8 mouse cellular contexts compared by ENCODE assay signal in genomic region chr7:143599428-143600230, GRCm38 (mm10). TPM values are rescaled to one million over a fixed set of nuclear protein-coding genes. Genes with fewer than 3 reads are reported as not detected.
DNase-seq lines count a peak whose midpoint lies in the region; ATAC-seq and TF ChIP-seq lines count a peak whose summit lies in the region.

Gene Cars (minus strand): TSS chr7:143600090.

- H3K4me1 ChIP-seq in MEL (ENCODE audit: control insufficient read depth in 1 of 2, insufficient read depth in 2 of 2, low read length in 2 of 2) = peaks cover 0 to 11% of the 10 kb centered on the region in 2 experiments; a peak in 3 of 4 replicates
- H3K4me1 ChIP-seq in cerebellum, adult 2 months (ENCODE audit: control insufficient read depth, insufficient read depth, low read length) = peaks cover 12% of the 10 kb centered on the region
- peaks cover 6% of the 10 kb centered on the region; the same call in 1 of the 2 replicates for H3K4me1 ChIP-seq in forebrain, postnatal 0 days (ENCODE audit: insufficient read depth)
- peaks cover 18% of the 10 kb centered on the region for H3K4me1 ChIP-seq in lung, embryonic 15.5 days

- H3K4me3 ChIP-seq in MEL (ENCODE audit: control insufficient read depth in 1 of 2, insufficient read depth in 1 of 2, low read depth in 2 of 2, low read length in 2 of 2) = peak within 1 kb of the TSS; percentile 74 to 82
- H3K4me3 ChIP-seq in cerebellum, adult 2 months (replicated peaks; ENCODE audit: insufficient read depth, low read depth, low read length) = peak within 1 kb of the TSS; percentile 95
- peak within 1 kb of the TSS; percentile 94 for H3K4me3 ChIP-seq in forebrain, postnatal 0 days (ENCODE audit: low read depth, low read length)
- peak within 1 kb of the TSS; percentile 74 for H3K4me3 ChIP-seq in lung, embryonic 15.5 days

- no peak for TF ChIP-seq RAD21 in MEL (IDR thresholded peaks at IDR 0.05; ENCODE audit: low read depth, low read length)

- DNase-seq in MEL (ENCODE audit: low read depth, low spot score) = peak; percentile 99
- DNase-seq in cerebellum, adult 2 months = peak; percentile 92
- DNase-seq in forebrain, postnatal 0 days = peak; percentile 95
- peak; percentile 94 for DNase-seq in heart, postnatal 4 days
- DNase-seq in layer of hippocampus, adult 8-10 months (ENCODE audit: low spot score in 2 of 2) = peak; percentile 89 to 90
- peak; percentile 92 for DNase-seq in ovary, adult 18-20 months (ENCODE audit: low spot score)
- DNase-seq in thymus, postnatal 0 days (ENCODE audit: low spot score) = peak; percentile 99

- no peaks in the 10 kb centered on the region for H3K27me3 ChIP-seq in MEL (ENCODE audit: control insufficient read depth in 1 of 2, insufficient read depth in 2 of 2, low read length in 2 of 2)
- H3K27me3 ChIP-seq in cerebellum, adult 2 months (ENCODE audit: control insufficient read depth, insufficient read depth, low read length) = no peaks in the 10 kb centered on the region
- no peaks in the 10 kb centered on the region for H3K27me3 ChIP-seq in forebrain, postnatal 0 days (ENCODE audit: insufficient read depth, low read length)
- H3K27me3 ChIP-seq in lung, embryonic 15.5 days = no peaks in the 10 kb centered on the region

- under 1% methylated on average over 35 of the region's 35 CpGs for WGBS in cerebellum, adult 2 months
- 2% methylated on average over 35 of the region's 35 CpGs for WGBS in forebrain, postnatal 0 days
- WGBS in lung, embryonic 15.5 days = 2% methylated on average over 35 of the region's 35 CpGs

- H3K79me2 ChIP-seq in MEL (ENCODE audit: control insufficient read depth, insufficient read depth, low read length, poor library complexity) = peaks cover 37% of the 10 kb centered on the region

- H3K4me2 ChIP-seq in forebrain, postnatal 0 days (ENCODE audit: low read depth) = peak within 1 kb of the TSS; percentile 78
- H3K4me2 ChIP-seq in lung, embryonic 15.5 days = peak within 1 kb of the TSS; percentile 75

- no peak for TF ChIP-seq CTCF in MEL (IDR thresholded peaks at IDR 0.05 in 2 of 3, conservative IDR thresholded peaks at IDR 0.05 in 1 of 3; ENCODE audit: control insufficient read depth in 1 of 3, insufficient read depth in 1 of 3, low read depth in 2 of 3, low read length in 3 of 3, poor library complexity in 1 of 3, severe bottlenecking in 1 of 3)
- no peak for TF ChIP-seq CTCF in cerebellum, adult 2 months (IDR thresholded peaks at IDR 0.05; ENCODE audit: borderline replicate concordance, insufficient read depth, low read depth, low read length)
- TF ChIP-seq CTCF in forebrain, postnatal 0 days (IDR thresholded peaks at IDR 0.05; ENCODE audit: low read depth) = no peak

- H3K9me3 ChIP-seq in MEL (replicated peaks; ENCODE audit: insufficient read depth, low read length) = no peaks in the 10 kb centered on the region
- no peaks in the 10 kb centered on the region for H3K9me3 ChIP-seq in forebrain, postnatal 0 days (ENCODE audit: low read length)
- no peaks in the 10 kb centered on the region for H3K9me3 ChIP-seq in lung, embryonic 15.5 days

- TF ChIP-seq POLR2A in MEL (IDR thresholded peaks at IDR 0.05; ENCODE audit: control insufficient read depth in 1 of 2, insufficient read depth in 1 of 2, low read depth in 1 of 2, low read length in 2 of 2, poor library complexity in 1 of 2) = peak; percentile 43 to 91; a peak in 3 of 4 replicates
- TF ChIP-seq POLR2A in cerebellum, adult 2 months (IDR thresholded peaks at IDR 0.05; ENCODE audit: borderline replicate concordance, insufficient read depth, low read length) = peak; percentile 69; the same call in 1 of the 2 replicates

- peaks cover 3 to 16% of the 10 kb centered on the region in 2 experiments for H3K36me3 ChIP-seq in MEL (ENCODE audit: control insufficient read depth in 1 of 2, insufficient read depth in 2 of 2, low read length in 2 of 2)
- peaks cover 7% of the 10 kb centered on the region; the same call in 1 of the 2 replicates for H3K36me3 ChIP-seq in forebrain, postnatal 0 days (ENCODE audit: insufficient read depth)
- H3K36me3 ChIP-seq in lung, embryonic 15.5 days = no peaks in the 10 kb centered on the region

- peak in 1 of 2 experiments; percentile 25; a peak in 1 of 4 replicates for TF ChIP-seq EP300 in MEL (IDR thresholded peaks at IDR 0.05; ENCODE audit: low read depth in 1 of 2, low read length in 2 of 2)

- peak; percentile 99 for ATAC-seq in forebrain, postnatal 0 days
- ATAC-seq in lung, embryonic 15.5 days (ENCODE audit: borderline replicate concordance, extremely low read depth, low FRiP score, low TSS enrichment) = peak; percentile 99

- peak within 1 kb of the TSS; percentile 41; the same call in 1 of the 2 replicates for H3K27ac ChIP-seq in MEL (ENCODE audit: control insufficient read depth, low read depth, low read length)
- peak within 1 kb of the TSS; percentile 59 for H3K27ac ChIP-seq in cerebellum, adult 2 months (ENCODE audit: insufficient read depth, low read length)
- H3K27ac ChIP-seq in forebrain, postnatal 0 days (ENCODE audit: low read depth, low read length) = peak within 1 kb of the TSS; percentile 74
- H3K27ac ChIP-seq in lung, embryonic 15.5 days = peak within 1 kb of the TSS; percentile 15; the same call in 1 of the 2 replicates

- H3K9ac ChIP-seq in MEL (ENCODE audit: control insufficient read depth, low read depth, low read length, poor library complexity, severe bottlenecking) = peak within 1 kb of the TSS; percentile 86
- H3K9ac ChIP-seq in forebrain, postnatal 0 days = peak within 1 kb of the TSS; percentile 93
- peak within 1 kb of the TSS; percentile 77 for H3K9ac ChIP-seq in lung, embryonic 15.5 days

TF ChIP-seq in MEL, 35 proteins besides CTCF, POLR2A, EP300 and RAD21:
- TF ChIP-seq MEF2A (IDR thresholded peaks at IDR 0.05; ENCODE audit: extremely low read depth, insufficient replicate concordance, low read depth, low read length, poor library complexity, severe bottlenecking) = no peak
- TF ChIP-seq ZNF384 (IDR thresholded peaks at IDR 0.05; ENCODE audit: low read depth, low read length) = no peak
- peak; percentile 92 for TF ChIP-seq ELF1 (IDR thresholded peaks at IDR 0.05; ENCODE audit: low read depth, low read length)
- TF ChIP-seq SIN3A (IDR thresholded peaks at IDR 0.05; ENCODE audit: low read length) = peak; percentile 100
- TF ChIP-seq ZMIZ1 (IDR thresholded peaks at IDR 0.05; ENCODE audit: low read depth, low read length) = peak; percentile 49; the same call in 1 of the 2 replicates
- TF ChIP-seq BHLHE40 (IDR thresholded peaks at IDR 0.05; ENCODE audit: borderline replicate concordance, low read depth, low read length) = no peak
- TF ChIP-seq ETS1 (IDR thresholded peaks at IDR 0.05; ENCODE audit: low read depth, low read length) = peak; percentile 58; the same call in 1 of the 2 replicates
- TF ChIP-seq POLR2AphosphoS2 (IDR thresholded peaks at IDR 0.05; ENCODE audit: low read length) = peak; percentile 92
- peak; percentile 97 for TF ChIP-seq MXI1 (IDR thresholded peaks at IDR 0.05; ENCODE audit: low read depth, low read length)
- peak; percentile 43; the same call in 1 of the 2 replicates for TF ChIP-seq NRF1 (IDR thresholded peaks at IDR 0.05; ENCODE audit: insufficient read depth, low read depth, low read length, poor library complexity, severe bottlenecking)
- TF ChIP-seq E2F4 (IDR thresholded peaks at IDR 0.05; ENCODE audit: borderline replicate concordance, low read depth, low read length) = 0 out of 2 replicates have a peak, but pooled peaks have one; percentile 19
- TF ChIP-seq NELFE (IDR thresholded peaks at IDR 0.05; ENCODE audit: low read depth, low read length) = peak; percentile 87
- TF ChIP-seq UBTF (IDR thresholded peaks at IDR 0.05; ENCODE audit: borderline replicate concordance, insufficient read depth, low read depth, low read length) = no peak
- peak; percentile 92 for TF ChIP-seq HCFC1 (IDR thresholded peaks at IDR 0.05; ENCODE audit: low read depth, low read length)
- peak; percentile 61; the same call in 1 of the 2 replicates for TF ChIP-seq TBP (IDR thresholded peaks at IDR 0.05; ENCODE audit: low read depth, low read length)
- peak; percentile 57 for TF ChIP-seq TCF12 (IDR thresholded peaks at IDR 0.05; ENCODE audit: low read depth, low read length)

RNA-seq across cellular contexts. Expression of gene Cars, which starts in this region (rescaled TPM):
- 40.8 and 62.2 TPM in 2 replicates for total RNA-seq in MEL (2012; rRNA removed)
- 10 to 100 TPM in 1 of 2 experiments, not detected in 1; 73.5 TPM for polyA plus RNA-seq in MEL (2012; ENCODE audit: insufficient read depth in 1 of 2, insufficient read length in 2 of 2, low read depth in 1 of 2, low replicate concordance in 2 of 2, missing spikeins in 1 of 2)
- polyA plus RNA-seq in cerebellum, adult 2 months (2012; rRNA removed) = 46.2 and 50.1 TPM in 2 replicates
- total RNA-seq in forebrain, postnatal 0 days (2014; rRNA removed) = 51.5 and 68.1 TPM in 2 replicates
- 58.2 and 74.9 TPM in 2 replicates for polyA plus RNA-seq in forebrain, postnatal 0 days (2015; fragmentation: Nextera tagmentation; extraction: Ambion mirVana)
- total RNA-seq in heart, postnatal 4 days (2021) = 10 to 100 TPM; 24.5 to 27.1 TPM
- 10 to 100 TPM; 48.3 to 57.0 (median 53.5) TPM for total RNA-seq in layer of hippocampus, adult 8-10 months (2022)
- polyA plus RNA-seq in lung, embryonic 15.5 days (2015; fragmentation: Nextera tagmentation; extraction: Ambion mirVana) = 55.7 and 58.9 TPM in 2 replicates
- 40.3 and 42.9 TPM in 2 replicates for polyA plus RNA-seq in thymus, postnatal 0 days (2015; fragmentation: Nextera tagmentation; extraction: Ambion mirVana)

Comparison
In these comparisons a context has a peak if more than half of its experiments do, and no peak if none do; other contexts are left out.
1. Peak in every context shown above with its lines: DNase-seq, ATAC-seq, H3K4me3 ChIP-seq and H3K27ac ChIP-seq.
2. H3K27ac ChIP-seq: peak in every context shown above with its lines; median percentile 74 in forebrain, postnatal 0 days; 59 in cerebellum, adult 2 months; 41 in MEL; 15 in lung, embryonic 15.5 days.